Mouse (Mus musculus): ENCODE data around the gene Klhl1.

DNA sequence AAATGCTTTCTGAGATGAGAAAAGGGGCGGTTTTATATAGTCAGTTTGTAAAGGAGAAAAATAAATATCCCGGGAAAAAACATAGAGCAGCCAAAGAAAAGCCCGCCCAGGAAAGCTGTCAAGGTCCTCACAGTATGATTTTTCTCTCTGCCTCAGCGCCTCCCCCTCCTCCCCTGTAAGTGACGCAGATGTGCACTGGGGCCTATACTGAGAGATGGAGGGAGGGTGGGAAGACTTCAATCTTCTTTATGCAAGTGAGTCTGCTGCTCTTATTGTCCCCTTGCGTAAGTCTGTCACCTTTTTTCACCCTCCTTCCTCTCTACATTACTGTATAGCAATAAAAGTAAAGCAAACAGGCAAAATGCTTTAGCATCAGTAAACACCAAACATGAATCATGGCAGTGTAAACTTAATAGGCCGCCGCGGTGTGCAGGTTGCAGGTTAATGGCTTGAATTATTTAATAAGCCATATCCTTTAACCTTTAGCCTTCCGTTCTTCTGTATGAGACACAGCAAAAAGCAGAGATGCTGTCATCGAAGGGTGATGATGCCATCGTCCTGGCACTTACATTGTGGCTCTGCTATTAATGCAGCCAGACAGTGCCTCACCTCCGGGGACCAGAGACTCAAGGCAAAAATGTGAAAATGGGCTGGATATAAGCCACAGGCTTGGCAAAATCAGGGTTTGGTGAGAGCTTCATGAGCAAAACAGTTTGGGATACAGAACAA lies at the start of gene Klhl1:
- no peak for TF ChIP-seq CTCF (IDR thresholded peaks at IDR 0.05; ENCODE audit: borderline replicate concordance, insufficient read depth, low read depth, low read length)
- no peak for TF ChIP-seq POLR2A (IDR thresholded peaks at IDR 0.05; ENCODE audit: borderline replicate concordance, insufficient read depth, low read length)

Data from cerebellum, adult 2 months (tissue).